Mouse (Mus musculus) stomach, embryonic 14.5 days (tissue): ENCODE measurements around the gene Slc5a6. TPM values are rescaled to one million over a fixed set of nuclear protein-coding genes. Genes with fewer than 3 reads are reported as not detected.

Experiments used
- ATAC-seq: fragments of 200-750 bp; cut with Nextera tagmentation; 2 replicates; pipeline ENCODE4 v1.8.0; 2017; ENCODE audit warnings: low read depth, moderate TSS enrichment; ENCODE audit not compliant: insufficient number of reproducible peaks, insufficient read depth, low FRiP score
- H3K27ac ChIP-seq: fragments of 300-500 bp; sonication (generic); 2 replicates; pipeline ENCODE4 v1.5.1; 2014; ENCODE audit warnings: mild to moderate bottlenecking, low read length, moderate library complexity, mixed read lengths
- H3K27me3 ChIP-seq: fragments of 300-500 bp; sonication (generic); 2 replicates; pipeline ENCODE4 v1.6.1; 2014; ENCODE audit warnings: low read length, control low read depth, mixed read lengths; ENCODE audit not compliant: control insufficient read depth, insufficient read depth
- H3K36me3 ChIP-seq: fragments of 300-500 bp; sonication (generic); 2 replicates; pipeline ENCODE4 v1.6.1; 2014; ENCODE audit warnings: mild to moderate bottlenecking, control low read depth, low read length, moderate library complexity, mixed read lengths; ENCODE audit not compliant: control insufficient read depth, insufficient read depth
- H3K4me1 ChIP-seq: fragments of 300-500 bp; sonication (generic); 2 replicates; pipeline ENCODE4 v1.6.1; 2014; ENCODE audit warnings: low read length, control low read depth, mixed read lengths; ENCODE audit not compliant: control insufficient read depth, insufficient read depth
- H3K4me2 ChIP-seq: fragments of 300-500 bp; sonication (generic); replicated peaks from 2 replicates; pipeline ENCODE4 v1.6.1; 2014; ENCODE audit warnings: low read depth, low read length, control low read depth
- H3K4me3 ChIP-seq: fragments of 300-500 bp; sonication (generic); 2 replicates; pipeline ENCODE4 v1.5.1; 2014; ENCODE audit warnings: low read depth, low read length, control low read depth
- H3K9ac ChIP-seq: fragments of 300-500 bp; sonication (generic); replicated peaks from 2 replicates; pipeline ENCODE4 v1.6.1; 2014; ENCODE audit warnings: low read depth, mild to moderate bottlenecking, control low read depth, low read length, moderate library complexity, mixed read lengths
- H3K9me3 ChIP-seq: fragments of 300-500 bp; sonication (generic); 2 replicates; pipeline ENCODE4 v1.6.1; 2016; ENCODE audit warnings: low read depth, low read length, control low read depth; ENCODE audit not compliant: control insufficient read depth
- WGBS: fragments of 180-500 bp; shearing (Covaris S2); extraction: QIAGEN DNeasy Blood & Tissue Kit; methylation state at CpG from one replicate; pipeline ENCODE4 v1.1.7; 2014; 5-methylcytosine and 5-hydroxymethylcytosine counted together
- polyA plus RNA-seq: library from polyadenylated mRNA; unstranded; fragments of >200 nt; fragmentation: Nextera tagmentation; extraction: Ambion mirVana; gene quantifications from 2 replicates; pipeline ENCODE4 v1.2.1, GENCODE M21; 2014

Gene Slc5a6
- polyA plus RNA-seq, 1 experiment from 2014 or later: 9.2 TPM

GRCm38 (mm10) chr5:31087131-31087530, 38.4 kb upstream of the Slc5a6 start:
- ATAC-seq: no peak
- Histone ChIP-seq H3K27me3 (peaks cover 23% of the 10 kb centered on the region), H3K9me3 (no peaks in the 10 kb centered on the region), H3K4me1 (no peaks in the 10 kb centered on the region), H3K9ac (no peak overlapping the region), H3K36me3 (no peaks in the 10 kb centered on the region), H3K27ac (no peak overlapping the region), H3K4me2 (no peak overlapping the region), H3K4me3 (no peak overlapping the region)
- WGBS: 61% methylated on average over 2 of the region's 2 CpGs

GRCm38 (mm10) chr5:31086606-31087005, 37.9 kb upstream of the Slc5a6 start:
- Histone ChIP-seq H3K27me3 (peaks cover 18% of the 10 kb centered on the region), H3K27ac (no peak overlapping the region), H3K4me3 (no peak overlapping the region), H3K36me3 (no peaks in the 10 kb centered on the region), H3K9me3 (no peaks in the 10 kb centered on the region), H3K4me1 (no peaks in the 10 kb centered on the region), H3K4me2 (no peak overlapping the region), H3K9ac (no peak overlapping the region)
- ATAC-seq: no peak
- 32% methylated on average over 7 of the region's 7 CpGs for WGBS

GRCm38 (mm10) chr5:31083949-31084348, 35.2 kb upstream of the Slc5a6 start:
- H3K4me1 ChIP-seq: no peaks in the 10 kb centered on the region
- no peak overlapping the region for H3K4me3 ChIP-seq
- no peak for ATAC-seq
- H3K4me2 ChIP-seq: no peak overlapping the region
- WGBS: 17% methylated on average over 8 of the region's 8 CpGs
- H3K27me3 ChIP-seq: 0 out of 2 replicates have a peak, but pooled peaks cover 2% of the 10 kb centered on the region
- no peaks in the 10 kb centered on the region; the same call in 1 of the 2 replicates for H3K36me3 ChIP-seq
- H3K9ac ChIP-seq: no peak overlapping the region
- H3K9me3 ChIP-seq: no peaks in the 10 kb centered on the region
- H3K27ac ChIP-seq: no peak overlapping the region

GRCm38 (mm10) chr5:31082935-31083625, 34.4 kb upstream of the Slc5a6 start:
- no peak overlapping the region for H3K9ac ChIP-seq
- H3K36me3 ChIP-seq: peaks cover 8% of the 10 kb centered on the region
- H3K4me2 ChIP-seq: no peak overlapping the region
- H3K4me3 ChIP-seq: no peak overlapping the region
- H3K27me3 ChIP-seq: 0 out of 2 replicates have a peak, but pooled peaks cover under 1% of the 10 kb centered on the region
- H3K9me3 ChIP-seq: no peaks in the 10 kb centered on the region
- no peak for ATAC-seq
- no peaks in the 10 kb centered on the region for H3K4me1 ChIP-seq
- 18% methylated on average over 12 of the region's 12 CpGs for WGBS
- no peak overlapping the region for H3K27ac ChIP-seq

- Histone ChIP-seq H3K9ac (no peak overlapping the region), H3K4me3 (no peak overlapping the region), H3K4me2 (no peak overlapping the region), H3K27ac (no peak overlapping the region), H3K27me3 (no peaks in the 10 kb centered on the region), H3K9me3 (no peaks in the 10 kb centered on the region), H3K4me1 (no peaks in the 10 kb centered on the region), H3K36me3 (peaks cover 15% of the 10 kb centered on the region)
- ATAC-seq: no peak
- 33% methylated on average over 5 of the region's 5 CpGs for WGBS
Measured at GRCm38 (mm10) chr5:31082355-31082754, 33.6 kb upstream of the Slc5a6 start.

- 80% methylated on average over 3 of the region's 3 CpGs for WGBS
- H3K27me3 ChIP-seq: no peaks in the 10 kb centered on the region
- H3K9me3 ChIP-seq: no peaks in the 10 kb centered on the region
- H3K9ac ChIP-seq: no peak overlapping the region
- no peak for ATAC-seq
- no peak overlapping the region for H3K4me2 ChIP-seq
- no peak overlapping the region for H3K27ac ChIP-seq
- H3K36me3 ChIP-seq: peaks cover 20% of the 10 kb centered on the region
- no peaks in the 10 kb centered on the region for H3K4me1 ChIP-seq
- H3K4me3 ChIP-seq: no peak overlapping the region
Measured at GRCm38 (mm10) chr5:31081386-31081785, 32.7 kb upstream of the Slc5a6 start.

GRCm38 (mm10) chr5:31080795-31081164, 32.1 kb upstream of the Slc5a6 start:
- Histone ChIP-seq H3K27ac (no peak overlapping the region), H3K4me1 (no peaks in the 10 kb centered on the region), H3K9ac (no peak overlapping the region), H3K27me3 (no peaks in the 10 kb centered on the region), H3K9me3 (no peaks in the 10 kb centered on the region), H3K4me3 (no peak overlapping the region), H3K4me2 (no peak overlapping the region), H3K36me3 (peaks cover 25% of the 10 kb centered on the region)
- WGBS: 57% methylated on average over 3 of the region's 3 CpGs
- no peak for ATAC-seq

- no peak for ATAC-seq
- Histone ChIP-seq H3K27me3 (no peaks in the 10 kb centered on the region), H3K4me1 (no peaks in the 10 kb centered on the region), H3K36me3 (peaks cover 28% of the 10 kb centered on the region), H3K9ac (no peak overlapping the region), H3K4me3 (no peak overlapping the region), H3K9me3 (no peaks in the 10 kb centered on the region), H3K27ac (no peak overlapping the region), H3K4me2 (no peak overlapping the region)
- WGBS: 71% methylated on average over 13 of the region's 13 CpGs
Measured at GRCm38 (mm10) chr5:31080059-31080794, 31.5 kb upstream of the Slc5a6 start.
